Mouse (Mus musculus) stomach, postnatal 0 days (tissue): ENCODE measurements at regions not wholly inside any gene's neighbourhood (a gene's known extent, or its start where the extent isn't known, plus 50 kb on each side); places are given as distances from the start of the nearest gene placed in this dataset.

Source experiments
- CTCF ChIP-seq: IDR thresholded peaks from 2 replicates; pipeline ENCODE4 v1.5.1; 2016; ENCODE audit warnings: antibody characterized with exemption, low read depth, mild to moderate bottlenecking, moderate library complexity
- EP300 ChIP-seq: optimal IDR thresholded peaks from 2 replicates; pipeline ENCODE3; 2016; ENCODE audit warnings: antibody characterized with exemption

DNA sequence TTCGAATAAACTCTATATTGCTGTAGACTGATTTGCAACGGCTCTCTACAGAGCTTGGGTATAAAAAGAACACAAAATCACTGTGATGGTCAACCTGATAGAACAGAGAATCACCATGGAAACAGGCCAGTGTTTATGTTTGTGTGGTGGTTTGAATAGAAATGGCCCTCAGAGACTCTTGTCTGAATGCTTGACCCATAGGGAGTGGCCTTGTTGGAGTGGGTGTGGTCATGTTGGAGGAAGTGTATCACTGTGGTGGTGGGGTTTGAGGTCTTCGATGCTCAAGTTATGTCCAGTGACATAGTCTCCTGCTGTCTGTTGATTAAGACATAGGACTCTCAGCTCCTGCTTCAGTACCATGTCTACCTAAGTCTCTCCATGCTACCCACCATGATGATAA is 144.8 kb upstream of the Nabp1 start:
- TF ChIP-seq EP300 = no peak
- TF ChIP-seq CTCF = no peak
